Comparison of ENCODE assay signal across 8 mouse cellular contexts in genomic region chr6:72233950-72234349, GRCm38 (mm10). TPM values are rescaled to one million over a fixed set of nuclear protein-coding genes. Genes with fewer than 3 reads are reported as not detected.
A peak's percentile ranks its signal among the peaks of the same experiment; 100 is the strongest.
DNase-seq lines count a peak whose midpoint lies in the region; ATAC-seq and TF ChIP-seq lines count a peak whose summit lies in the region.

No protein-coding gene starts in this region.

- ATAC-seq in heart, embryonic 16.5 days (replicated peaks; ENCODE audit: extremely low read depth, insufficient read depth, low FRiP score), result no peak
- no peak for ATAC-seq in liver, postnatal 0 days

- no peaks in the 10 kb centered on the region for H3K79me2 ChIP-seq in CH12.LX (replicated peaks; ENCODE audit: control insufficient read depth, extremely low read depth, insufficient read depth, poor library complexity, severe bottlenecking)

- peak overlapping the region; percentile 94 for H3K4me2 ChIP-seq in CH12.LX (ENCODE audit: insufficient read depth, low read depth, poor library complexity, severe bottlenecking)
- peak overlapping the region; percentile 98 for H3K4me2 ChIP-seq in heart, embryonic 16.5 days (ENCODE audit: low read depth, low read length)
- H3K4me2 ChIP-seq in liver, postnatal 0 days (ENCODE audit: low read depth, low read length), result peak overlapping the region; percentile 89

- peaks cover 84% of the 10 kb centered on the region for H3K27me3 ChIP-seq in CH12.LX (replicated peaks)
- no peaks in the 10 kb centered on the region for H3K27me3 ChIP-seq in heart, embryonic 16.5 days (ENCODE audit: control insufficient read depth, insufficient read depth, low read length)
- peaks cover 69% of the 10 kb centered on the region for H3K27me3 ChIP-seq in liver, postnatal 0 days (ENCODE audit: insufficient read depth, low read length)

- 0% methylated on average over 11 of the region's 13 CpGs for WGBS in heart, embryonic 16.5 days
- WGBS in liver, postnatal 0 days (ENCODE audit: insufficient replicate concordance), result 2% methylated on average over 11 of the region's 13 CpGs

- peak overlapping the region in 2 of 3 experiments; percentile 36 to 76 for H3K4me3 ChIP-seq in CH12.LX (replicated peaks in 1 of 3; ENCODE audit: low read depth in 2 of 3, low read length in 2 of 3, poor library complexity in 1 of 3)
- peak overlapping the region; percentile 71 for H3K4me3 ChIP-seq in heart, embryonic 16.5 days (ENCODE audit: low read length)
- H3K4me3 ChIP-seq in liver, postnatal 0 days (ENCODE audit: low read depth, low read length), result peak overlapping the region; percentile 60

- H3K27ac ChIP-seq in CH12.LX (ENCODE audit: insufficient read depth, low read depth), result no peak overlapping the region
- peak overlapping the region; percentile 24; the same call in 1 of the 2 replicates for H3K27ac ChIP-seq in heart, embryonic 16.5 days (ENCODE audit: low read length)
- no peak overlapping the region for H3K27ac ChIP-seq in liver, postnatal 0 days (ENCODE audit: low read depth)

- no peak for TF ChIP-seq EP300 in CH12.LX (IDR thresholded peaks at IDR 0.05; ENCODE audit: low read length)
- no peak for TF ChIP-seq EP300 in liver, postnatal 0 days (IDR thresholded peaks at IDR 0.05; ENCODE audit: low read depth)

- dilution Hi-C loops in CH12.LX (cut with MboI; ENCODE audit: extremely low pct_ligation_motif_present, extremely low pct_unique_long_range_greater_than_20kb, low sequenced_read_pairs), result no loop called here

- peaks cover 3% of the 10 kb centered on the region for H3K9me3 ChIP-seq in CH12.LX (replicated peaks; ENCODE audit: low read length)
- no peaks in the 10 kb centered on the region for H3K9me3 ChIP-seq in heart, embryonic 16.5 days (replicated peaks; ENCODE audit: control insufficient read depth, low read length)
- no peaks in the 10 kb centered on the region for H3K9me3 ChIP-seq in liver, postnatal 0 days (ENCODE audit: low read length)

- in situ Hi-C loops in CH12.LX (cut with MboI; ENCODE audit: low pct_ligation_motif_present, low pct_unique_long_range_greater_than_20kb, low sequenced_read_pairs), result no loop called here

- peaks cover 24 to 67% of the 10 kb centered on the region in 2 experiments for H3K4me1 ChIP-seq in CH12.LX (ENCODE audit: control insufficient read depth in 1 of 2, insufficient read depth in 2 of 2)
- H3K4me1 ChIP-seq in heart, embryonic 16.5 days (ENCODE audit: control insufficient read depth, insufficient read depth, low read length), result peaks cover 20% of the 10 kb centered on the region
- H3K4me1 ChIP-seq in liver, postnatal 0 days (ENCODE audit: insufficient read depth), result peaks cover 5% of the 10 kb centered on the region

- peak overlapping the region; percentile 13; the same call in 1 of the 2 replicates for H3K9ac ChIP-seq in CH12.LX (ENCODE audit: insufficient read depth, low read depth)
- H3K9ac ChIP-seq in heart, embryonic 16.5 days (ENCODE audit: low read length), result peak overlapping the region; percentile 79
- 0 out of 2 replicates have a peak overlapping the region, but pooled peaks have one; percentile 35 for H3K9ac ChIP-seq in liver, postnatal 0 days (replicated peaks)

- no peak for TF ChIP-seq CTCF in CH12.LX (conservative IDR thresholded peaks at IDR 0.05 in 1 of 2, IDR thresholded peaks at IDR 0.05 in 1 of 2; ENCODE audit: low read depth in 2 of 2, low read length in 2 of 2)
- no peak for TF ChIP-seq CTCF in liver, postnatal 0 days (IDR thresholded peaks at IDR 0.05; ENCODE audit: low read depth)

- DNase-seq in heart, adult 11 months, result peak; percentile 93
- no peak for DNase-seq in heart, adult 18-20 months
- no peak for DNase-seq in CH12.LX (ENCODE audit: extremely low read depth)
- no peak for DNase-seq in liver, postnatal 0 days
- no peak for DNase-seq in urinary bladder, adult 18-20 months (ENCODE audit: low spot score in 2 of 2)
- no peak for DNase-seq in layer of hippocampus, adult 11-12 months (ENCODE audit: low spot score)
- no peak for DNase-seq in right cerebral cortex, postnatal 14 days

- no peaks in the 10 kb centered on the region for H3K36me3 ChIP-seq in CH12.LX (replicated peaks in 1 of 2; ENCODE audit: control insufficient read depth in 1 of 2, insufficient read depth in 1 of 2, low read length in 1 of 2)
- no peaks in the 10 kb centered on the region for H3K36me3 ChIP-seq in heart, embryonic 16.5 days (ENCODE audit: control insufficient read depth, insufficient read depth)
- no peaks in the 10 kb centered on the region for H3K36me3 ChIP-seq in liver, postnatal 0 days (replicated peaks; ENCODE audit: insufficient read depth, low read length)

- TF ChIP-seq RAD21 in CH12.LX (IDR thresholded peaks at IDR 0.05; ENCODE audit: low read depth, low read length), result no peak

- no peak for TF ChIP-seq POLR2A in CH12.LX (IDR thresholded peaks at IDR 0.05; ENCODE audit: low read depth, low read length)

TF ChIP-seq in CH12.LX, 34 proteins besides CTCF, POLR2A, EP300 and RAD21:
- TF ChIP-seq JUND (conservative IDR thresholded peaks at IDR 0.05; ENCODE audit: low read depth, low read length), result no peak
- TF ChIP-seq USF1 (IDR thresholded peaks at IDR 0.05; ENCODE audit: low read depth, low read length), result no peak
- no peak for TF ChIP-seq MAX (IDR thresholded peaks at IDR 0.05; ENCODE audit: low read length)
- no peak for TF ChIP-seq GABPA (IDR thresholded peaks at IDR 0.05; ENCODE audit: insufficient replicate concordance, low read depth, low read length)
- no peak for TF ChIP-seq IRF4 (IDR thresholded peaks at IDR 0.05; ENCODE audit: low read depth, low read length)
- TF ChIP-seq MEF2A (IDR thresholded peaks at IDR 0.05; ENCODE audit: borderline replicate concordance, low read depth, low read length), result no peak
- no peak for TF ChIP-seq ETS1 (conservative IDR thresholded peaks at IDR 0.05; ENCODE audit: low read depth, low read length)

RNA-seq across cellular contexts. Expression of gene Atoh8, which starts 1.4 kb away (rescaled TPM):
- total RNA-seq in heart, adult 18-20 months (2021), result 1 to 10 TPM; 8.3 to 9.1 TPM
- 4.7 and 5.0 TPM in 2 replicates for total RNA-seq in CH12.LX (2012; rRNA removed)
- 0.23 and 0.31 TPM in 2 replicates for total RNA-seq in CH12.LX (2014; rRNA removed)
- 1.1 and 1.6 TPM in 2 replicates for polyA plus RNA-seq in CH12.LX (2012; ENCODE audit: insufficient read length, low read depth)
- 14.5 and 17.0 TPM in 2 replicates for polyA plus RNA-seq in heart, embryonic 16.5 days (2015; fragmentation: Nextera tagmentation; extraction: Ambion mirVana)
- polyA plus RNA-seq in liver, postnatal 0 days (2015; fragmentation: Nextera tagmentation; extraction: Ambion mirVana), result 0.96 and 1.3 TPM in 2 replicates

Comparison
In these comparisons a context has a peak if more than half of its experiments do, and no peak if none do; other contexts are left out.
1. H3K9ac ChIP-seq: peak in every context shown above with its lines; median percentile 79 in heart, embryonic 16.5 days; 35 in liver, postnatal 0 days; 13 in CH12.LX.